Mouse (Mus musculus) gonadal fat pad, adult 2 months (tissue): ENCODE measurements around the gene Trp53inp2. TPM values are rescaled to one million over a fixed set of nuclear protein-coding genes. Genes with fewer than 3 reads are reported as not detected.

Experiments used
- DNase-seq: peaks from one replicate; pipeline ENCODE4 v3.0.0-alpha.2; 2012; ENCODE audit warnings: low read depth
- polyA plus RNA-seq: library from polyadenylated mRNA; depleted of rRNA; stranded (reverse); fragments of >200 nt; gene quantifications from 2 replicates; pipeline ENCODE4 v1.2.3, GENCODE M21; 2012; rRNA removed

The Trp53inp2 gene
- polyA plus RNA-seq = 159 and 199 TPM in 2 replicates

DNA sequence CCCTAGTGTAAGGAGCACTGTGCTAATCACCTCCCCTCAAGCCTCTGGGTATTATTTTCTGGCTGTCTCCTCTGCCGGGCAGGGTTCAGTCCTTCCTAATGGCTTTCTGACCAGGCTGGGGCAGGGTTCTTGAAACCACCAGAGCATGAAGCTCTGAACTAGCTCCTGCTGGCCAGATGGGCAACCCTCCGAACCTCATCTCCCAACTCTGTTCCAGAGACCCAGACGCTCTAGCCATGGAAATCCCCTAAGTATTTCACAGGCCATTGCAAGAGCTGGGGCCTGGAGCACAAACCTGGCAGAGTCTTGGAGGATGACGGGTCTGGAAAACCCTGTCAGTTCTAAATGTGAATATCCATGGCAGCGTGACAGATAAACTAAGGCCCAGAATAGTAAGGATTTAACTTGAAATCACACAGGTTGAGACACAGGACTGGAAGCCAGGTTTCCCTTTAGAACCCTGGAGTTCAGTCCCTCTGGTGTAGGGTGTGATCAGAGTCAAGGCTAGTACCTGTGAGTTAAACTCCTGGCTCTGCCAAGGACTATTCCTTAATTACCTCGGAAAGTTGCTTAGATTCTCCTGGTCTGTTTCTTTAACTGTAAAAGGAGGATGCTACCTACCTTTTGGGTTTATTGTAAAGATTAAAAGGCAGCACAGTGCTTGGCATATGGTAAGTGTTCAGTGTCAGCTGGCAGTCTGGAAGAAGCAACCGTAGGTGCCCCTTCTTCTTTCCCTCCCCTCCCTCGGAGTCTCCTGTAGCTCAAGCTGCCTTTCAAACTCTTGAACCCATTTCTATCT lies at the start of gene Trp53inp2:
Trp53inp2 (plus strand) TSS at position 799 of the 799 bp plus-strand sequence.
- no peak for DNase-seq

DNA sequence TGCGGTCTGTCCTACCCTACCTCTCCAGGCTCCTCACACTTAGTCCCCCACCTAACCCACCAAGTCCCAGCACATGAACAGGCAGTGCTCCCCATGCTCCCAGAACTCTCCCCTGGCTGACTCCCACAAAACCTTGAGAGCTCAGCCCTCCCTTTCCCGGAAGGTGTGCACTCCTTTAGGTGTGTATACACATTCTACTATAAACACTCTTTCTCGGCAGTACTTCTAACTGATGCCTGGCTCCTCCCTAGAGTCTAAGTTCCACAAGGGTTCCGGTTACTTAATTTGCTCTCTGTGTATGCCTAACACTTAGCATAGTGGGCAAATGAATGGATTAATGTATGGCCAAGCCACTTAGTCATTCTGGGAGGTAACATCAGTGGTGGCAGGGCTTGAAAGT lies 49.5 kb upstream of the Trp53inp2 start:
- no peak for DNase-seq

DNA sequence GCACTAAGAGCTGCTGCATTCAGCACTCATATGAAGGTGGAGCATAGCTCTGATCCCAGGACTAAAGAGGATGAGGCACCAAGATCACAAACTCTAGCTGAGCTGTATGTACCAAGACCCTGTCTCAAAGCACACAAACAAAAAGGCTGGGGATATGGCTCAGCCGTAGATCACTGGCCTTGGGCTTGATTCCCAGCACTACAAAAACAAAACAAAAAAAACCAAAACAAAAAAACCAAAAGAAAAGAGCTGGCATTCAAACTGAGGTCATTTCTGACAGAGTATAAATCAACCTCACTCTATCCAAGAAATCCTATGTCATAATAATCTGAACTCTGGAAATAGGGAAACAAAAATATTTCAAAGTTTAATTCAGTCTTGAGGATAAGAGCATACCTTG lies 47.4 kb upstream of the Trp53inp2 start:
- no peak for DNase-seq

DNA sequence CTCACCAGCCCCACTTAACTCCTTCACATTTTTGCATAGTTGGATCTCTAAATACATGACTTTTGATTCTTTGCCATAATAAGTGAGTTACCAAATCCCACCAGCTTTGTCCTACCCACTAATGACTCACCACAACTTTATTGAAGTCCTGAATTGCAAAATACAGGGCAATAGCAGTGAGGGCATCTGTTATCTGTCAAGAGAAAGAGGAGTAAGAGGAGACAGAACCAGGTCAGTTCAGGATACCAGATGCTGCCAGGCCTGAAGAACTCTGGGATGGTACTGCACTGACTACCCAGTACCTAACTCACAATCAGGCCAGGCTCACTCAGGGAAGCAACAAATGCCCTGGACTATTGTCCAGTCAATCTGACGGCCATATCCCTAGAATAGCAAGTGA lies 45.6 kb upstream of the Trp53inp2 start:
- DNase-seq = no peak

DNA sequence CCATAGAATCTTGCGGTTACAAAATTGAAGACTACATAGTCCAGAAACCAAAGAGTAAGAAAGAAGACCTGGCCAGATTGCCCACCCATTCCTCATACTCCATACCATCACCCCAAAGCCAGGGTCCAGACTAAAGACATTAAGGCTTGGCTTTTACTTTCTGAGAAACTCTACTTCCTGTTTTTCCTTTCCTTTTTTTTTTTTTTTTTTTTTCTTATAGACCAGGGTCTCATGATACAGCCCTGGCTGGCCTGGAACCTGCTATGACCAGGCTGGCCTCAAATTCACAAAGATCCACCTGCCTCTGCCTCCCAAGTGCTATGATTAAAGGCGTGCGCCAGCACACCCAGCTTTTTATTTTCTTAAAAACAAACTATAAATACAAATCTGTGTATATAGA lies 44.6 kb upstream of the Trp53inp2 start:
- no peak for DNase-seq

DNA sequence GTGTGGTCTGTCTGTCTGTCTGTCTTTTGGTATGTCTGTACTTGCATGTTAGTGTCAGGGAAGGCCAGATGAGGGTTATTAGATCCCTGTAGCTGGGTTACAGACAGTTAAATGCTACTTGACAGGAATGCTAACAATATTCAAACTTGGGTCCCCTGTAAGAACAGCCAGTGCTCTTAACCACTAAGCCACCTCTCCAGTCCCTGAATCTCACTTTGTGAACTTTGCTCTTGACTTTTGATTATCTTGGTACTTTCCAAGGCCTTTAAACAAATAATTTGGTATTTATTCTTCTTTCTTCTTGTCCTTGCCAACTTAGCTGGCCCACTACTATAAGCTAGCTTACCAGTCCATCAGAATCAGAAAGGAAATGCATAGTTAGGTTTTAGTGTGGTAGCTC lies 40.7 kb upstream of the Trp53inp2 start:
- DNase-seq = no peak

DNA sequence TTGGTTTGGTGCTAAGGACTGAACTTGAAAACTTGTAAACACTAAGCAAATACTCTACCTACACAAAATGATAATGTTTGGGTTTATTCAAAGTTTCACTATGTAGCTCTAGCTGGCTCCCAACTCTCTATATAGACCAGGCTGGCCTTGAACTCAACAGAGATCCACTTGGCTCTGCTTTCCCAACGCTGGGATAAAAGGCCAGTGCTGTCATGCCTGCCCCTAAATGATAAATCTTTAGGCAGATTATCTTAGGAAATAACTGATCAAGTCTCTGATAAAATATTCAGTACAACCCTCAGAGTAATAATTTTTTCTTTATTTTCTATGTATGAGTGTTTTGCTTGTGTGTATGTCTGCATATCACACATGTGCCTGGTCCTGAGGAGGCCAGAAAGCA lies 34.2 kb upstream of the Trp53inp2 start:
- DNase-seq = no peak

DNA sequence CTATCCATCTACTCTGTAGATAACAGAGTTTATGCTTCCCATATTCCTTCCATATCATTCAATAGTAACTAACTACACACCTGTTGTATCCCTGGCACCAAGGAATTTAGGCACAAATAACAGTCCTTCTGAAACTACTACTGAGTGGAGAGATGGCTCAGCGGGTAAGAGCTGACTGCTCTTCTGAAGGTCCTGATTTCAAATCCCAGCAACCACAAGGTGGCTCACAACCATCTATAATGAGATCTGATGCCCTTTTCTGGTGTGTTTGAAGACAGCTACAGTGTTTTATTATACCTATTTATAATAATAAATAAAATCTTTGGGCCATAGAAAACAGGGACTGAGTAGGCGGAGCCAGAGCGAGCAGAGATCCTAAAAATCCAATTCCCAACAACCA lies 26.5 kb upstream of the Trp53inp2 start:
- DNase-seq = no peak

DNA sequence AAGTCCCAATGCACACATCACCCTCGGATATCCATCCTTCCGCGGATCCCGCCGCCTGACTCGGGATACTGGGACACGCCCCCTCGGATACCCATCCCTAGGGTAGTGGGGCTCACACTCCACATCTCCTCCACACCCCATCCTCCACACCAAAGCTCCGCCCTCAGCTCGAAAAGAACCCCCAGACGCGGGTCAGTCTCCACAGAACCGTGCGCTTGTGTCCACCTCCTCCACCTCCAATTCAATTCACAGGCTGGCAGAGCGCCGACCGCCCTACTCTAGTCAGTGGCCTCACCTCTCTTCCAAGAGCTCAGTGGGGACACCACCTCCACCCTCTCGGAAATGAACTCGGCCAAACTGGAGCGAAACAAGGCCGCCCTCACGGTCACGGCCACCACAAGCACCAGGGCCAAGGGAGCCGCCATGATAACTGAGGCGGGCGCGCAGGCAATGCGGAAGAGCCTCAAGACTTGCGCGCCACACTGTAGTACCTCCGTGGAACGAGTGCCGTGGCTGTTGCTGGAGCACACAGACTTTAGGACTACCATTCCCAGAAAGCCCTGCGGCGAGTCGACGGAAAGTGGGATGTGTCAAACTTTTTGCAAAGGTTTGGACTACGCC lies 23.8 kb upstream of the Trp53inp2 start, which contains the start of gene Pigu:
Pigu (minus strand) TSS at position 460 of the 621 bp plus-strand sequence.
- DNase-seq = peak; percentile 97

DNA sequence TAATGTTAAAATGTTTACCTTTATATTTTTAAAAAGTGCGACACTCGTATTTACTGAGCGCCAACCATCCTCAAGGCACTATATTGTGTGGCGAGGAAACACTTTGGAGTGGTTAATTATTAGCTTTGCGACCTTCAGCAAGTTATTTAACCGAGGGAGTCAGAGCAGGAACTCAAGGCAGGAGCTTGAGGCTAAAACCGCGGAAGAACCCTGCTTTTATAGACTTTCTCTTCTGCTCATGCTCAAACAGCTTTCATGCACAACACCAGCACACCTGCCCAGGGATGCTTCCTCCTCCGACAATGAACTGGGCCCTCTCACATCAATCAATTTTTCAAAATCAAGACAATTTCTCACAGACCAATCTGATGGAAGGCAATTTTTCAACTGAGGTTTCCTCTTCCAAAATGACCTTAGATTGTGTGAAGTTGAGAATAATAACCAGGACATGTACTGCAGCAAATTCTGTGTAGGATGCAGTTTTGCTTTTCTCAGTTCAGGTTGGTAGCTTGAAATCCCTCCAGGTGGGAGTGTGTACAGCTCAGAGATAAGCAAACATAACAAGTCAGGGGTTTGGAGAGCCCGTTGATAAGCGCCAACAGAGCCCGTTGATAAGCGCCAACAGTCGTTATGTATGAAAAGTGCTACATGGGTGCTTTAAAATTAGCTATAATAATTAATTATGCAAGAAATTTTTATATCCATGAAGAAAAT lies 23.0 kb upstream of the Trp53inp2 start:
- no peak for DNase-seq

DNA sequence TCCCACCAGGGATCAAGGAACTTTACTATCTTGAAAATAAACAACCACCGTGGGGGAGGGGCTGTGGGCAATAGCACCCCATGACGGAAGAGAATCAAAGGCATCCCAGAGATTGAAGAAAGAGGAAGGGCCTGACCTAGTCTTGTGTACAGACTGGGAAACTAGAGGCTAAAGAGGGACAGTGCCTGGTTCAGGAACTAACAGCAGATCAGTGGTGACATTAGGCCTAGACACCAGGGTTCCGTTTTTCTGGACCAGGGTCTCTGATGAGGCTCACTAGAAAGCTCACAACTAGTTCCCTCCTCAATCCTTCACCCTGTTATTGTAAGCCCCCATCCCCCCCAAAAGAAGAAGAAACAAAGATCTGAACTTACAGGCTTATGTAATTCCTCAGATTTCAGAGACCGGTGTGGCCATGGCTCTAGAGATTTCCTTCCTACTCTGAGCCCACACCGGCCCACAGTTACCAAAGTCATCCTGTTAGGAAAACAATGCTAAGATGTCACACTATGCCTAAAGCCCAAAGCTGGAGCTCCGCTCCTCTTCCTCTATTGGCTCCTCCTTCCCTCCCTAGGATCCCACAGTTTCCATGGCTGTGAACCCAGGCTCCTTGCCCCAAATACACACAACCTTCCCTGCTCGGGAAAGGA lies 13.1 kb upstream of the Trp53inp2 start:
- DNase-seq = no peak

DNA sequence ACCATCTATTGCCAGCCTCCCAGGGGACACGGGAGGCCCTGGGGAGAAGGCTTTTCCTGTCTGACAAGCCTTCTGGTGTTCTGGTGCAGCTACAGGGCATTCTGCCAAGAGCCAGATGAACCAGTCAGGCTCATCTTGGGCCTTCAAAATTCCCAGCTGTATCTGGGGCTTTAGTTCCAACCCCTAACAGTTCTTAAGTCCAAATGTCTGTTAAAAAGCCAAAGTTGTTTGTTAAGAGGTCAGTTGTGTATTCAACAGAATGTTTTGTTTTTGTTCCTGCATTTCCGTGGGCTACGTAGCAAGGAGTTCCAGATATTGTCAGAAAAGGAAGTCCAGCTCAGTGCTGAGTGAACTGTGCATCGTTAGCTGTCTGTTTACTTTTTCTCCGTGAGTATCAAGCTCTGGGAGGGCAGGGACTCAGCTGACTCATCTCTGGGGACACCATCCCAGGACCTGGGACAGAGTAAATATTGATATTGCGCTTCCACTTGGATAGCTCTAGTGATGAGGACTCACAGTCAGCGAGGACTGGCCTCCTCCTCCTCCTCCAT lies 11.5 kb upstream of the Trp53inp2 start:
- DNase-seq = no peak

DNA sequence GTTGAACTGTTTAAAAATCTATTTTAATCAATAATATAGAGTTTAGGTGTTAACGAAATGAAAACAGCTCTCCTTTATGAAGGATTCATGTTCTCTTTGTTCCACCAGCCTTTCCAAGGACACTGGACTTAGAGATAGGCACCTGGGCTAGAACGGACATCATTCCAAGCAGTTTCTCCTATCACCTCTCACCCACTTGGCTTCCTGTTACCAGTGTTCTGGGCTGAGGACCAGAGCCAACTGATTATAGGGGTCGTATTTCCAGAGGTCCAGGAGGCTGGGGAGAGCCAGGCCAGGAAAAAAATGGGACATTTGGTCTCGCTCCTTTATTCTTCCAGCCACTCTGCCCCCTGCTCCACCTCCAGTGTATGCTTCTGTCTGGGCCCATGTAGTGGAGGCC lies 8.4 kb upstream of the Trp53inp2 start:
- no peak for DNase-seq

DNA sequence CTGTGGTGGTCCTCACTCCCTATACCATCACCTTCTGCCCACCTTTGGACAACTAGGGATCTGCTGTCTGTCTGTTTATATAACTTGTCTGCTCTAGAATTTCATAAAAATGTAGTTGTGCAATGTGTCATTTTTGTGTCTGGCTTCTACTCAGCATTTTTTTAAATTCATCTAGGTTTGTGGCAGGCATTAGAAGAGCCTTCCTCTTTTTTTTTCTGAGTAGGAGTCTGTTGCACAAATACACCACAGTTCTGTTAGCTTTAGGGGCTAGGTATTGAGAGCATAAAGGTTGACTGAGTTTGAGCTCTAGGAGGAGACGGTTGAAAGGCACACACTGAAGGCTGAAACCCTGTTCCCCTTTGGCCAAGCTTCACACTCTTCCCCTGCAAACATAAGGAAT lies 7.6 kb upstream of the Trp53inp2 start:
- DNase-seq = no peak

DNA sequence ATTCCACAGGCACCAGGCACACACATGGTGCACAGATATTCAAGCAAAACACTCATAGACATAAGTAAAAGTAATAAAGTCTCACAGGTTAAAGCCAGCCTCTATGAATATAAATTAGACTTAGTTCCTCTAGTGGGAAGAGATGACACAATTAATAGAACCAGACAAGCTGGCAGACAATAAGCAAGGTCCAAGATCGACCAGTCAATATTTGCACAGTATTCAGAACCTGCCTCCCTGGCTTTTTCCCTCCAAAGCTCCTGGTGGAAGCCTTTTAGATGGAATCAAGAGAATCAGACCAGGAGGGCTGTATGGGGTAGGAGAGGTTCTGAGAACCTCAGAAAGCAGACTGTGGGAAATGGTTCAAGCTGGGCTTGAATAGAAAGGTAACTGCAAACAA lies 7.0 kb upstream of the Trp53inp2 start:
- DNase-seq = no peak

DNA sequence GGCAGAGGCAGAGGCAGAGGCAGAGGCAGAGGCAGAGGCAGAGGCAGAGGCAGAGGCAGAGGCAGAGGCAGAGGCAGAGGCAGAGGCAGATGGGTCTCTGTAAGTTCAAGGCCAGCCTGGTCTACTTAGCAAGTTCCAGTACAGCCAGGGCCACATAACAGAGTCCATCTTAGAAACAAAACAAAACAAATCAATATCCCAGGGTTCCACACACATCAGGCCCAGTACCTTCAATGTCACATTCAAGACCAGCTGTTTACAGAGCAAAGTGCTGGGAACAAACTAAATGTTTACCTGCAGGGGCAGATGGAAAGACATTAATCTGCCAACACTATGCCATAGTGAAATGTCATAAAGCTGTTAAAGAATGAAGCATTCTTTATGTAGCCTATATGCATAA lies 6.3 kb upstream of the Trp53inp2 start:
- no peak for DNase-seq

DNA sequence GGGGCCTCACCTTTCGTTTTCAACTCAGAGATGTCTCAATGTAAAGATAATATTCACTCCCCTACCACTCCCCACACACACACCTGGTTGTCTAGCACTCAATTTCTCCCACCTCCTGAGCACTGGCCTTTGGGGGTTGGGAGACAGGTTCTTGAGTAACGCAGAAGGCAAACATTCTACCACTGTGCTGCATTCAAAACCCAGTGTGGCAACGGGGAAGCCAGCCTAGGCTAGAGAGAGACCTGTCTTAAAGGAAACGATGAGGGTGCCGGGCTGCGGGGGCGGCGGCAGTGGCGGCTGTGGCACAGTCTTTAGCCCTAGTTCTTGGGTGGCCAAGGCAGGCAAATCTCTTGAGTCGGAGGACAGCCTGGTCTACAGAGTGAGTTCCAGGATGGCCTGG lies 4.7 kb upstream of the Trp53inp2 start:
- no peak for DNase-seq

DNA sequence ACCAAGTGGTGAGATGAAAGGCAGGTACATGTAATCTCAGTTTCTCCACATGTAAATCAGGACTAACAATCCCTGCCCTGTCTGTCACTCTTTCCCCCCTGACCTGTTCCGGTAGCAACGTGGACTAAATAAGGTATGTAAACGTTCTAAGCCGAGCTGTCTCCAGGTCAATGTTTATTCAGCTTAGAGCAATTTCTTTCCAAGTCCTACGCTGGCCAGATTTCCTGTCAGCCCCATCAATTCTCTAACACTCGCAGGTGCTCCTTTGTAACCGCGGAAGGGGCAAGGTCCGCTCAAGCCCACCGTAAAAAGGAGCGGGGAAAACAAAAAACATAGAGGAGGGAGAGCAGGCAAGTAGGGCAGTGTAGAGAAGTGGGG lies 190 bp downstream of the Trp53inp2 start:
- DNase-seq = no peak

DNA sequence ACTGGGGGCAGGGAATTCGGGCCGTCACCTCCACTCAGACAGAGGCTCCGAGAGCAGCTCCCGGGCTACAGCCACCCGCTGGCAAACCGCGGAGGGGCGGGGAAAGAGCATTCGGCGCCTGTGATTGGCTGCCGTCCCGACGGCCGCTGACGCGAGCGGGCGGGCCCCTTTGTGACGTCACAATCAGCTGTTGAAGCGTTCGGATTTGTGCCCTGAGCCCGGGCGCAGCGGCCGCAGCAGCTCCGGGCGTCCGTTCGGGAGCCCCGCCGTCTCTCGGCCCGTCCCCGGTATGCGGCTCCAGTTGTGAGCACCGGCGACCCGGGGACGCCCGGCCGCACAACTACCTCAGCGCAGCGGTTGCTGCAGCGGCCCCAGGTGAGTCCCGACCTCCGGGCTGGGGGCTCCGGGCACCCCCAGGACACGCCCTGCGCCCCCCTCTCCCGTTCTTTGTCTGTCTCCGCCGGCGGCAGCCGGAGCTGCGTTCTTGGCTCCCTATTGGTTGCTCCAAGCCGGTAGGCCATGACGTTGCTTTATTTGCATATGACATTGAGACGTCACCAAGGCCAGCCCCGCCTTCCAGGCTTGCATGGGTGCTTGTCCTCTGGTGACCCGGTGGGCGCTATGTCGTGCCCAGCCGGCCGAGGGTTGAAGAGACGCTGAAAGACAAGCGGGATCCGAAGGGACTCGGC lies 928 bp downstream of the Trp53inp2 start:
- no peak for DNase-seq

DNA sequence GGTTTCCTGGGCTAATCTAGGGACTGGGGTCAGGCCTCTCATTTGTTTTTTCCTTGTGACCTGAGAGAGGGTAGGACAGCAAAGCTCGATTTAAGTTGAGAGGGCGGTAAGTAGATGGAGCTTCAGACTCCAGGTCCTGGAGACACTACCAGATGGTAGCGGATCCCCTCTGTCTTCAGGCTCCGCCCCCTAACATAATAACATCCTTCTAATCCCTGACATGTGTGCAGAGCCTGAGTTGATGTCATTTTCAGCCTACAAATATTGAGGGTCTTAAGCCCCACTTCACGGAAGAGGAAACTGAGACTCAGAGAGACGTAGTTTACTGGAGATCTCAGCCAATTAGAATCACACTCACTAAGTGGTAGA lies 1.5 kb downstream of the Trp53inp2 start:
- DNase-seq = no peak

DNA sequence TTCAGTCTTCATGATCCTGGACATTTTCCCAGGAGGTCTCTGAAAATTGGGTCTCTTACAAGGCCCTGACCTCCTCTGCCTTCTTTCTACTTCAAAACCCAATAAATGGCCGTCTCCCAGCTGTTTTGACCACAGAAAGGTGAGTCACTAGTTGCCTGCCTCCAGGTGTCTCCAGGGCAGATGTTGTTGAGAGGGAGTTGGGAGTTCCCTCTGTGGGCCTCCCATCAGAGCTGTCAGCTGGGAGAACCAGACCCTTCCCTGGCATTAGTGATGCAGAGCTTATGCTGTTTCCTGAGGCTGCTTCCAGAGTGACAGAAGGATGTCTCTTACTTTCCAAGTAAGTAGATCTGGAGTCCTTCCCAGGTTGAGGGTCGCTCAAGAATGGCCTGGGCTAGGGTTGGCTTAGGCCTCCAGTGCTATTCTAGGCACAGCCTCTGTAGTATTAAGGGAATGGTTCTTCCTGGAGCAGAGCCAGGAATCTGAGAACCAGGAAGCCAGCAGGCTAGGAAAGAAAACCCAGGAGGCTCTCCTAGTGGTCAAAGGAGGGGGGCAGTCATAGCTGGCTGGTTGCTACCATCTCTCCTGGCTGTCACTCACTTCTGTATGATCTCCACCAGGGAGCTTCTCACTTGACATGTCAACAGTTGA lies 2.1 kb downstream of the Trp53inp2 start:
- DNase-seq = no peak
